Mouse (Mus musculus) left cerebral cortex, postnatal 4 days (tissue): ENCODE results near the gene Ntsr1. TPM values are rescaled to one million over a fixed set of nuclear protein-coding genes. Genes with fewer than 3 reads are reported as not detected.

Source experiments
- DNase-seq: peaks from one replicate; pipeline ENCODE4 v3.0.0-alpha.2; 2022
- intact Hi-C: fragments of 180-260 bp; cut with DNase I; formaldehyde crosslinking; loops from one replicate; pipeline ENCODE4 v1.15.1; 2025
- total RNA-seq, 2 experiments: library from RNA; stranded (reverse); gene quantifications; 2 replicates each; pipeline ENCODE4 v1.2.3; 2021

Gene Ntsr1
- total RNA-seq, 2 experiments from 2014 or later: 52.1 to 54.5 TPM

DNA sequence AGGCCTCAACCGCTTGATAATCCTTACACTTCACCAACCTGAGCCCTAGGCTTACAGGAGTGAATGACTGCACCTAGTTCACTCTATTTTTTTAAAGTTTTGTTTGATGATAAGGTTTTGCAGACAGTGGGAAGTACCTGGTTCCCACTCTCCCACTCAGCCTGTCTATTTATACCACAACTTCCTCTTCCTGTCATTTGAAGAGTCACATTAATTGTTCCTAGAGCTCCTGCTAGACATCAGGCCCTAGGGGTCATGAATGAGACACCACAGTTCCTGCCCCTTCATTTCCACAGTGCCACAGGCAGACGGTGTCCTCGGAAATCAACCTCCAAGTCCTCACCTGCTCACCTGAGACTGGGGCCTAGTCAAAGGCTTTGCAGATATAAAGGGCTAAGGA lies 56.7 kb downstream of the Ntsr1 start:
- intact Hi-C loops: no loop called here

GRCm38 (mm10) chr2:180560245-180560644 lies 60.5 kb downstream of the Ntsr1 start:
- DNase-seq: no peak
- intact Hi-C loops: loop anchor here (5.0 kb wide), 1 partner anchor 88 kb away; no protein-coding TSS in a partner anchor

More for the DNA sequence above, 56.7 kb downstream of the Ntsr1 start:
- no peak for DNase-seq

GRCm38 (mm10) chr2:180562146-180562545 lies 62.4 kb downstream of the Ntsr1 start:
- intact Hi-C loops: loop anchor here (5.0 kb wide), 1 partner anchor 90 kb away; no protein-coding TSS in a partner anchor
- no peak for DNase-seq

- DNase-seq: no peak
- intact Hi-C loops: loop anchor here (5.0 kb wide), 1 partner anchor 91 kb away; no protein-coding TSS in a partner anchor
Measured at GRCm38 (mm10) chr2:180563296-180563695, 63.5 kb downstream of the Ntsr1 start.

DNA sequence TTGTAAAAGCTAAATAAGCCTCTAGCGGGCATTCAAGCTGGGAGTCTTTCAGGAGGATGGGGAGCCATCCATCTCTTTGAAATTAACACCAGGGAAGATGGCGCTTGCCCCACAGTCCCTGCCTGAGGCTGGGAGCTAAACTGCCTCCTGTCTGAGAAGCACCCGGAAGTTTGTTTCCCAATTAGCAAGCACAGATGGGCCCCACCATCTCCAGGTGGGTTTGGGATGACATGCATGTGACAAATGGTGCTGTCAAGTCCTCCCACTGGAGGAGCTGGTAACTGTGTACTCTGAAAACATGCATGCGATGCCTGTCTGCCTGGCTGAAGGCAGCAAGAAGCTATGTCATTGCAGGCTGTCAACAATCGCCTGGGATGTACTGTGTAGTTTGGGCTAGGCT lies 64.1 kb downstream of the Ntsr1 start:
- DNase-seq: peak; percentile 18
- intact Hi-C loops: loop anchor here (5.0 kb wide), 1 partner anchor 92 kb away; no protein-coding TSS in a partner anchor

- peak; percentile 63 for DNase-seq
- intact Hi-C loops: no loop called here
Measured at GRCm38 (mm10) chr2:180566240-180566913, 66.6 kb downstream of the Ntsr1 start.

GRCm38 (mm10) chr2:180569028-180569643 lies 69.4 kb downstream of the Ntsr1 start:
- intact Hi-C loops: no loop called here
- DNase-seq: peak; percentile 80

GRCm38 (mm10) chr2:180576482-180576881 lies 76.7 kb downstream of the Ntsr1 start:
- intact Hi-C loops: loop anchor here (5.0 kb wide), 1 partner anchor 299 kb away; no protein-coding TSS in a partner anchor
- no peak for DNase-seq

DNA sequence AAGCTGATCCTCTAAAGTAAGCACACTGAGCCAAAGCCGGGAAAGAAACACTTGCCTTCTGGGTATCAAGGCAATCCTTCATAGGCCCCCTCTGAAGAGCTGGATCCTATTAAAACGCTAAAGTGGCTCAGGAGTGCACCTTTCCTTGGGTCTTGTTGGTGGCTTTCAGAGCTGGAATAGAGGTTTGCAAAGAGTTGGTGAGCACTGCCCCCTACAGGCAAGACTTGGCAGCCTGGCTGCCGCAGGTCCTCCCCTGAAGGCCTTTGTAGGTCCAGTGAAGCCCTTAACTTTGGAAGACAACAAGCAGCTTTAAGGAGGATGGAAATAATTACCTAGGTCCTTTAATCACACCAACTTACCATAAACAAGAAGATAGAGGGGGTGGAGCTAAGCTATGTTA lies 78.9 kb downstream of the Ntsr1 start:
- intact Hi-C loops: loop anchor here (2.0 to 5.0 kb wide), 2 partner anchors 106 to 301 kb away; no protein-coding TSS in a partner anchor

DNA sequence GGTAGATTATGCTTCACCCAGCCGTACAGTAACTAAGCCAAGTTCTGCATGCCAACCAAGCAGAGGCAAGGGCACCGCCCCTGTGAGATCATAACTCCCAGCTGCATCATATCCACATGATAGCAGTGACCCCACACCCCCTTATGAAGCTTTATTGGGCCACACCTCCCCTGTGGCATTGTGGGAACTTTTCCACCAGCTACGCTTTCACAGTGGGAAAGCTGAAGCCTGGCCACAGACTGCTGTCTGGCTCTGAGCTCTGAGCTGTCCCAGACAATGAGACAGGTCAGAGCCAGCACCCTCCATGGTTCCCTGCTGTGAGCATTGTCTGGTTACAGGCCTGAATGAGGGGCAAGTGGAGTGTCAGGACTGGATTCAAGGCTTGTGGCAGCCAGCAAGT lies 81.2 kb downstream of the Ntsr1 start, which contains the start of gene Mrgbp:
Gene Mrgbp, plus strand, starts transcription at position 303 of the 400 bp plus-strand sequence.
- DNase-seq: no peak
- intact Hi-C loops: loop anchor here (10.0 kb wide), 2 partner anchors 164 to 194 kb away; partner anchors contain the start of gene Bhlhe23

More for the DNA sequence above, 78.9 kb downstream of the Ntsr1 start:
- DNase-seq: peak; percentile 80

DNA sequence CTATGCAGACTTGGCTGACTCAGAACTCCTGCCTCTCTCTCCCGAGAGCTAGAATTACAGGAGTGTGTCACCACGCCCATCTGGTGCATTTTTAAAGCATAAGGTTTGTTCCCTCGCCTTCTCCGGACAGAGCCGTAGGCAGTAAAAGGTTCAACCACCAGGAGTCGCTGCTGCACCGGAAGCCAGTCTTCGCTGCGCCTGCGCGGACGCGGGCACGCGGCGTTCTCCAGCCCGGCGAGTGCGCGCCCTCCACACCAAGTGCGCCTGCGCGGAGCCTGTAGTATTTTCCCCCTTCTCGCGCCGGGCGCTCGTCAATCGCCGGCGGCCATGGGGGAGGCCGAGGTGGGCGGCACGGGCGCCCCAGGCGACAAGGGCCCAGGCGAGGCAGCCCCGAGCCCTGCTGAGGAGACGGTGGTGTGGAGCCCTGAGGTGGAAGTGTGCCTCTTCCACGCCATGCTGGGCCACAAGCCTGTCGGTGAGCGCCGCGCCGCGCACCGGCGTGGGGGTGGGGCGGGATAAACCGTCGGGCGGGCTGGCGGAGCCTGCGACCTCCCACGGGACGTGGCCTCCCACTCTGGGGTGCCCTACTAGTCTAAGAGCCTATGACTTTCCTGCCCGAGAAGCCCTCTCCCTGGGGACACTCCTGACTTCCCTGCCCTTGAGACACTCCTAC lies 82.8 kb downstream of the Ntsr1 start:
- DNase-seq: peak; percentile 98
- intact Hi-C loops: loop anchor here (10.0 kb wide), 2 partner anchors 162 to 192 kb away; partner anchors contain the start of gene Bhlhe23

DNA sequence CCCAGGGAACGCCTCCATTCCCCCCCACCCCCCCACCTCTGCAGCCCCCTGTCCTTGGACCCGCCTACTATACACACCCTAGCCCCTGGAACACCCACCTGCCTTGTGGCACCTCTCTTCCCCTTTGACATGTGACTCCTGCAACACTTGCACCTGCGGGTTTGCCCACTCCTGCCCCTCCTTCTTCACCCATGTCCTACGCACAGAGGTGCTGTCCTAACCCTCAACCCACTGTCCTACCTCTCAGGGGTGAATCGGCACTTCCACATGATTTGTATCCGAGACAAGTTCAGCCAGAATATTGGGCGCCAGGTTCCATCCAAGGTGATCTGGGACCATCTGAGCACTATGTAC lies 83.4 kb downstream of the Ntsr1 start:
- intact Hi-C loops: loop anchor here (10.0 kb wide), 2 partner anchors 162 to 192 kb away; partner anchors contain the start of gene Bhlhe23
- no peak for DNase-seq

DNA sequence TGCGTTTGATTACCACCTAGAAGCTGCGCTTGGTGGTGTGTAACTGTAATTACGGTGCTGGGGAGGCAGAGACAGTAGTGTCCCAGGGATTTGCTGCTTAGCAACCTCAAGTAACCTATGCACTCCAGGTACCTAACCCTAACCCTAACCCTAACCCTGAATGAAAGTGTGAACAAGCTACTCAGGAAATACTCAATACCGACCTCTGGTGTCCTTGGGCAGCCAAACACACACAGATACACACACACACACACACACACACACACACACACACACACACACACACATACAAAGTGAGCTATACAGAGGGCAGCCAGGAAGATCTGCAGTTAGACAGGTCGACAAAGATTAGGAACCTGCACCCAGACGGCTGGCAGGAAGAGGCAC lies 89.0 kb downstream of the Ntsr1 start:
- intact Hi-C loops: loop anchor here (10.0 kb wide), 2 partner anchors 156 to 186 kb away; partner anchors contain the start of gene Bhlhe23
- DNase-seq: no peak

- intact Hi-C loops: loop anchor here (10.0 kb wide), 2 partner anchors 156 to 186 kb away; partner anchors contain the start of gene Bhlhe23
- DNase-seq: peak; percentile 86
Measured at GRCm38 (mm10) chr2:180589123-180589831, 89.5 kb downstream of the Ntsr1 start, which contains the start of gene Ogfr. Ogfr (plus strand) TSS chr2:180589245.

Other genes with a start within 250 kb of the Ntsr1 start
- gene Rps21, start 242.6 kb upstream of the Ntsr1 start, total RNA-seq: 100 to 1,000 TPM; 616 to 687 TPM
- gene Cables2, start 226.5 kb upstream of the Ntsr1 start, total RNA-seq: 10 to 100 TPM; 47.2 to 48.6 TPM
- not detected for gene Rbbp8nl, start 210.1 kb upstream of the Ntsr1 start, total RNA-seq
- gene Gata5, start 165.3 kb upstream of the Ntsr1 start, total RNA-seq: not detected
- gene Slco4a1, start 43.7 kb upstream of the Ntsr1 start, total RNA-seq: 1 to 10 TPM; 2.4 to 2.5 TPM
- gene Mrgbp, start 81.3 kb downstream of the Ntsr1 start, total RNA-seq: 10 to 100 TPM; 25.9 to 28.9 TPM
- gene Ogfr, start 89.3 kb downstream of the Ntsr1 start, total RNA-seq: 10 to 100 TPM; 76.3 to 79.2 TPM
- 10 to 100 TPM; 22.5 to 22.6 TPM for gene Col9a3, start 97.8 kb downstream of the Ntsr1 start, total RNA-seq
- gene Tcfl5, start 142.7 kb downstream of the Ntsr1 start, total RNA-seq: 1 to 10 TPM; 2.7 to 3.7 TPM
- 10 to 100 TPM; 60.8 to 61.4 TPM for gene Dido1, start 210.0 kb downstream of the Ntsr1 start, total RNA-seq
- gene Gid8, start 210.1 kb downstream of the Ntsr1 start, total RNA-seq: 10 to 100 TPM; 66.3 to 67.5 TPM
- gene Slc17a9, start 225.3 kb downstream of the Ntsr1 start, total RNA-seq: under 1 TPM; 0.44 to 0.50 TPM